Mouse (Mus musculus) cerebellum, adult (tissue): ENCODE measurements around the gene Dcst2.

Experiments
- ATAC-seq: cut with Nextera tagmentation; 2 replicates; pipeline ENCODE4 v1.9.2; 2017; ENCODE audit warnings: mild to moderate bottlenecking, moderate library complexity, mixed read lengths; ENCODE audit not compliant: insufficient number of reproducible peaks, low FRiP score, low TSS enrichment

Dcst2 gene

DNA sequence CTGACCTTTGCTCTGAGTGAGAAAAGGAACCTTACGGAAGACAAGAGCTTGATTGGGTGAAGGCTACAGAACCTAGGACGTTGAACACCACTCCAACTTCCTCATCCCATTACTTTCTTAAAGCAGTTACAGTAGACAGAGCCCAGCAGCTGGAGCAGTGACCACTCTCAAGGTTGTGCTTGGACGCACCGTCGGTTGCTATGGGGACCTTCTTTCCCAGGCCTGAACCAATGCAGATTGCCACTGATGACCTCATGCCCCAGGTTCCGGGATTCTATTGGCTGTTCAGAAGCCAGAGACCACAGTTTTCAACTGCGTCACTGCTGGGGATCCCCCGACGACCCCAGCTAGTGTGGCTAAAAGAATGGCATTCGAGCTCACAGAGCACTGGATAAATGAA lies 30.8 kb upstream of the Dcst2 start:
- no peak for ATAC-seq

GRCm38 (mm10) chr3:89331561-89331960 lies 30.2 kb upstream of the Dcst2 start:
- ATAC-seq, result no peak

- ATAC-seq, result no peak
Measured at GRCm38 (mm10) chr3:89332013-89332412, 29.8 kb upstream of the Dcst2 start.

DNA sequence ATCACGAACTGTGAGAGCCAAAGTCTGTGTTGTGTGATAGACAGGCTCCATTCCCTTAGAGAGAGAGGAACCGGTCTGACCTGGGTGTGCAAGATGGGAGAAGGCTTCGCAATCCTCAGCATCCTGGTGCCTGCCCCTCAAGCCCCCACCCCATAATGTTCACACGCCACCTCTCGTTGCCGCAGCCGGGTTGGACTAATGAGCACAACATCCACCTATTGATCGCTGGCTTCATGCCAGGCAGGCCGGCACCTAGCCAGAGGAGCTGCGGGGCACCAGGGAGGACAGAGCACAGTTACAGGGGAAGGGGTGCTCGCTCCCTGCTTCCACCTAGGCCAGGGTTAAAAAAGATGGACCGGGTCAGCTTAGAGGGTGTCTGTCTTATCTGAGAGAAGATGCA lies 29.3 kb upstream of the Dcst2 start:
- no peak for ATAC-seq

- no peak for ATAC-seq
Measured at GRCm38 (mm10) chr3:89333053-89333452, 28.7 kb upstream of the Dcst2 start.

DNA sequence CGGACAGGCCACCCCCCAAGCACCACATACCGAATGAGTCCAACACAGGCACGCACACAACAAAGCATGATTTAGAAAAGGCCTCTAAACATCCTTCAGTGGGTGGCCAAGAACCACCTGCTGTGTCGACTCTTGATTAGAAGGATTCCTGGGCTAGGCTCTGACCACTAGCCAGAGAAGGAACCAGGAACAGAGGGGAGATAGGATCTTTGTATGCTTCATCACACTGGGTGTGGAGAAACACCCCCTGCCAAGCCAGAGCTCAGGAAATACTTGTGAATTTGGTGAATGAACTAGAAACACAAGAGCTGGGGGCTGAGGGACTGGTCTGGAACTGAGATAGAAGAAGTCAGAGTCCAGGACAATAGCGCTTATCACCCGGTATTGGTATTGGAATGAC lies 25.2 kb upstream of the Dcst2 start:
- no peak for ATAC-seq

- ATAC-seq, result no peak
Measured at GRCm38 (mm10) chr3:89337062-89337720, 24.6 kb upstream of the Dcst2 start.

- 0 out of 2 replicates have a peak, but pooled peaks have one; percentile 26 for ATAC-seq
Measured at GRCm38 (mm10) chr3:89337721-89338578, 23.8 kb upstream of the Dcst2 start, which contains the start of gene Efna4. Gene Efna4 (minus strand): TSS chr3:89338028.

DNA sequence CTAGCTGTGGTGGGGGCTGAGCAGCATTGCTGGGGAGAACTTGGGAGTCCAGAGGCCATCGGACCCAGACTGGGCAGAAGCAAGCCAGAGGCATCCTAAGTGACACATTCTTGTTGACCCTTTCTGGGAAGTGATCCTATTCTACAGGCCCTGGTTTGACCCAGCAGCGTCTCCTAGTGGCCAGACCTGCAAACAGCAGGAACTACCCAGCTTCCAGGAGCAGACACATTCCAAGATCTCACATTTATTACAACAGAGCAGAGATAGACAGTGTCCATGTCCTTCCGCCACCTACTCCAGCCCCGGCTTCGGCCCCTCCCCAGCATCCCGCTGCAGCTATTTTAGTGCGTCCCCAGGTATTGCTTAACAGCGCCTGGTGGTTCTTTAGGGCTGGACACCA lies 22.4 kb upstream of the Dcst2 start:
- no peak for ATAC-seq

DNA sequence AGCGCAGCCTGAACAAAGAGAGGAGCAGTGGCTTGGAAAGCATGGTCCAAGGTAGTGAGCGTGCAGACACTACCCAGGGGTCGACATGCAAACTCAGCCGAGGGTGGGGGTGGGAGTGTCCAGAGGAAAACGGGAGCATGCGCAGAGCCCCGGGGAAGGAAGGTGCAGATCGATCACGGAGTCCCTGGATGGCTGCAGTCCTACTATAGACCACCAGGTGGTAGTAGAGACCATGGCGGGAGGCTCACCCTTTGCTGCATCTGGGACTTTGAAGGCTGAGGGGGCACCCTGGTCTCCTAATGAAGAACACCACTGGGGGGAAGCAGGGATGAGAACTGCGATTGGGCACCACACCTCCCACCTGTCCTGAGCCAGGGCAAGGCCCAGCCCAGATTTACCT lies 21.3 kb upstream of the Dcst2 start:
- peak; percentile 56; the same call in 1 of the 2 replicates for ATAC-seq

- no peak for ATAC-seq
Measured at GRCm38 (mm10) chr3:89341794-89342193, 20.0 kb upstream of the Dcst2 start.

- ATAC-seq, result no peak
Measured at GRCm38 (mm10) chr3:89343279-89343678, 18.5 kb upstream of the Dcst2 start.

GRCm38 (mm10) chr3:89346815-89347540 lies 14.8 kb upstream of the Dcst2 start:
- no peak for ATAC-seq

GRCm38 (mm10) chr3:89347916-89348315 lies 13.9 kb upstream of the Dcst2 start:
- ATAC-seq, result no peak

DNA sequence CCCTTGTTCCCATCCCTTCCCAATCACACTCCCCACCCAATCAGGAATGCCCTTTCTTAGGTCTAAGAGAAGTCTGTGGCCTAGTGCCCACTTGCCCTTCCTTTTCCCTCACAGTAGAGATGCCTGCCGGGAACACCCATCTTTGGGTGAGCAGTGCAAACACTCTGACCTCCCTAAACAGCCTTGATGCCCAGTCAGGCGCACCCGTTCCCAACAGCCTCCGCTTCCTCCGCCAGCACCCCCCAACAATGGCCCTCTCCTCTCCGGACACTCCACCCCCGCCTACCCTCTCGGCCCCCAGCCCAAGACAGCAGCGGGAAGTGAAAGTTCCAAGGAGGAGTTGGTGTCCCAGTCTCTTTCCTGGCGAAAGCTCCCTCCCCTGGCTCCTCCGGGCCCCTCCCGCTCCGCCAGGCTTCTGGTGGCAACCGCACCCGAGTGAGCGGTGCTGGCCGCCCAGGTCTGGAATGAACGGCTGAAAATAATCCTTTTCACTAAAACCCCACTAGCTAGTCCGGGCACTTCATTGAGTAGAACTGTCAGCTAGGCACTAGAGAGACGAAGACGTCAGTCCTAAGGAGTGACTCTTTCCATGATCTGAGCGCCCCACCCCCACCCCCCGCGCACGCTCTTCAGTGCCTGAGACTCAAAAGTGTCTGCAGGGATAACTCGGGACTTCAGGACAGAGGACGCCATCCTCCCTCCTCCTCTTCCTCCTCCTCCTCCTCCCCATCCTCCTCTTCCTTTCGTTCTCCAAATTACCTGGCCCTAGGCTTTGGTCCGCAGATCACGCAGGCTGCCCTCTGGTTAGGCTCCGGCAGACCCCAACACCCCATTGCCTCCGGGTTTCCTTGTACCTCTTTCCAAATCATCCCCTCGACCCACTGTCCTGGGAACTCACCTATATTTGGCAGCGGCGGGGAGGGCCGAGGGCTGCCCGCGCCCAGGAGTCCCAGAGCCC lies 12.6 kb upstream of the Dcst2 start:
- 0 out of 2 replicates have a peak, but pooled peaks have one; percentile 13 for ATAC-seq

DNA sequence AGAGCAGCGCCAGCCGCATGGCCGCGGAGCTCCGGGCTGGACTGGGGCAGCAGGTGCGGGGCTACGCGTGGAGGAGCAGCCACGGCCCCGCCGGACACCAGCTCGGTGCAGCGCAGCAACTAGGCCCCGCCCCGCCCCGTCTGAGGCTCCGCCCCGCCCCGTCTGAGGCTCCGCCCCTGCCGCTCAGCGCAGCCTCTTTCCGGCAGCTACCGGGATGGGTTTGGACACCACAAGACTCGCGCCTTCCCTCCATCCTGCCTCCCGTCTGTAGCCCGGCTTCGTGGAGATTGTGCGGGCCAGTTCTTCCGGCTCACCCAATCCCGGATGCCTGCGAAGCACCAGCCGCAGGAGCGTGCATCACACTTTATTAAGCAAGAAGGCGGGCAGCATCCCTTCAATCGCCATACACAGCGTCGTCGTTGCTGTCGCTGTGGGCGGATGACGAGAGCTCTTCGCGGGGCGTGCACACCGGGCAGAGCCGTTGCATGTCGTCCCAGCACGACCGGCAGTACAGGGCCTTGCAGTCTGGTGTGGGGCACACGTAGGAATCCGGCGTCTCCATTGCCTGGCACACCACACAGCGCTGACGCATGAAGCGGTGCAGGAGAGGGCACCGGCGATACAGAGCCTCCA lies 11.8 kb upstream of the Dcst2 start, which contains the start of gene Adam15:
TSS of gene Adam15 (minus strand) at position 128 of the 633 bp plus-strand sequence.
- ATAC-seq, result peak; percentile 80

GRCm38 (mm10) chr3:89351271-89351670 lies 10.5 kb upstream of the Dcst2 start:
- ATAC-seq, result no peak

- peak; percentile 34; the same call in 1 of the 2 replicates for ATAC-seq
Measured at GRCm38 (mm10) chr3:89354816-89355511, 6.8 kb upstream of the Dcst2 start.

DNA sequence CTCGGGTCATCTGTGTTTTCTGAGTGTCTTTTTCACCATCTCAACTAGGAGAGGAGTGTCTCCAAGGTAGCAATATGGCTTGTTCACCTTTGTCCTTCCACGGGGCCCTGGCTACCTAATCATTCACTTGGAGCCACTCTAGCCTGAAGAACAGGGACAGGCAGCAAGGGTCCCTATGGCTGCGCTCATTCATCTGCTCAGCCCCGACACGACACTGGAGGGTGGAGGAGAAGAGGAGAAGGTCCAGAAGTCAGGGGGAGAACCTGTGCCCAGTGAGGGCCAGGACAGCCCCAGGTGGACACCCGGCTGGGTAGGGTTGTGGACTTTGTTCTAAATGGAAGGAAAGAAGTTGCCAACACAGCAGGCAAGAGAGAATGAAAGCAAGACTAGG lies 6.3 kb upstream of the Dcst2 start:
- no peak for ATAC-seq
